Mouse (Mus musculus) lung, embryonic 16.5 days (tissue): ENCODE measurements around the gene Ranbp17. TPM values are rescaled to one million over a fixed set of nuclear protein-coding genes. Genes with fewer than 3 reads are reported as not detected.

Experiments used
- ATAC-seq: fragments of 200-750 bp; cut with Nextera tagmentation; 2 replicates; pipeline ENCODE4 v1.8.0; 2017; ENCODE audit warnings: low read depth, mild to moderate bottlenecking, moderate library complexity
- H3K27ac ChIP-seq: fragments of 300-500 bp; sonication (generic); 2 replicates; pipeline ENCODE4 v1.5.1; 2014; ENCODE audit warnings: mild to moderate bottlenecking, control low read depth, low read length
- H3K27me3 ChIP-seq: fragments of 300-500 bp; sonication (generic); 2 replicates; pipeline ENCODE4 v1.6.1; 2014; ENCODE audit warnings: low read depth, low read length, mixed read lengths; ENCODE audit not compliant: control insufficient read depth, insufficient read depth
- H3K36me3 ChIP-seq: fragments of 300-500 bp; sonication (generic); 2 replicates; pipeline ENCODE4 v1.6.1; 2014; ENCODE audit warnings: low read length; ENCODE audit not compliant: control insufficient read depth, insufficient read depth
- H3K4me1 ChIP-seq: fragments of 300-500 bp; sonication (generic); replicated peaks from 2 replicates; pipeline ENCODE4 v1.6.1; 2014; ENCODE audit warnings: low read length, mixed read lengths; ENCODE audit not compliant: control insufficient read depth, insufficient read depth
- H3K4me2 ChIP-seq: fragments of 300-500 bp; sonication (generic); 2 replicates; pipeline ENCODE4 v1.6.1; 2014; ENCODE audit warnings: low read depth, low read length, control low read depth
- H3K4me3 ChIP-seq: fragments of 300-500 bp; sonication (generic); 2 replicates; pipeline ENCODE4 v1.5.1; 2014; ENCODE audit warnings: mild to moderate bottlenecking, low read length, control low read depth
- H3K9ac ChIP-seq: fragments of 300-500 bp; sonication (generic); 2 replicates; pipeline ENCODE4 v1.6.1; 2014; ENCODE audit warnings: low read length, control low read depth
- H3K9me3 ChIP-seq: fragments of 300-500 bp; sonication (generic); 2 replicates; pipeline ENCODE4 v1.6.1; 2016; ENCODE audit warnings: low read length; ENCODE audit not compliant: control insufficient read depth
- WGBS: fragments of 180-500 bp; shearing (Covaris S2); extraction: QIAGEN DNeasy Blood & Tissue Kit; methylation state at CpG from one replicate; pipeline ENCODE4 v1.1.7; 2014; 5-methylcytosine and 5-hydroxymethylcytosine counted together
- polyA plus RNA-seq: library from polyadenylated mRNA; unstranded; fragments of >200 nt; fragmentation: Nextera tagmentation; extraction: Ambion mirVana; gene quantifications from 2 replicates; pipeline ENCODE4 v1.2.1, GENCODE M21; 2015

Gene Ranbp17
- polyA plus RNA-seq, 1 experiment from 2014 or later = 4.0 TPM

DNA sequence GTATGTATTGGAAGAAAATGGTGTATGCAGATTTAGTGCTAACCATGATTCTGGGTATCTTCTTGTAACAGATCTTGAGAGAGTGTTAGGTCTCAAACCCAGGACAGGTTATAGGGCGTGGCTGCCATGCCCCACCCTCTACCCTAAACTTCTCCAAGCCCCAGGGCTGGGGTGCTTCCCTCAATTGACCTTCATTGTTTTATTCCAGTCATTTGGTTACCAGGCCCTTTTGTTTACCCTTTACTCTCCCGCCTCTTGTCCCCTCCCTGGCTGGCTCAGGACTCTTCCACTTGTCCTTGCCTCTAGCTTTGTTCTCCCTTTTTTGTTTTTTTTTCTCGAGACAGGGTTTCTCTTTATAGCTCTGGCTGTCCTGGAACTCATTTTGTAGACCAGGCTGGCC is 20.0 kb upstream of the Ranbp17 start:
- Histone ChIP-seq H3K27ac (no peak overlapping the region), H3K27me3 (no peaks in the 10 kb centered on the region), H3K9ac (no peak overlapping the region), H3K36me3 (no peaks in the 10 kb centered on the region), H3K9me3 (no peaks in the 10 kb centered on the region), H3K4me2 (no peak overlapping the region), H3K4me1 (no peaks in the 10 kb centered on the region), H3K4me3 (no peak overlapping the region)
- no peak for ATAC-seq
- 54% methylated on average over 3 of the region's 3 CpGs for WGBS

DNA sequence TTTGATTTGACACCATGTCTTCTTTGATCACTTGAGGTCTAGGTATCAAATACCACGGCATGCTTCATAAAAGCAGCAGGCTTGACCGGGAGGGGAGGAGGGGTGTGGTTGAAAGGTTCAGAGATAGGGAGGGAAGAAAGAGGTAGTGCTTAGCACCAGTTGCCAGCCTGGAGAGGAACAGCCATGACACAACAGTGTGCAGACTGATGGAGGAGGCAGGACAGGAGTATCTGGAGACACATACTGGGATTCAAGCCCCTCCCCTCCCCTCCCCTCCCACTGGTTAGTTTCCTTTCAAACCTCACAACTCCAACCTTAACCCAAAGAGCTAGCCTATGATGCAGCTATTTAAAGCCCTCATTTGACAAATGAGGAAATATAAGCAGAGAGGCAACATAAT is 16.0 kb upstream of the Ranbp17 start:
- no peaks in the 10 kb centered on the region for H3K27me3 ChIP-seq
- no peaks in the 10 kb centered on the region for H3K4me1 ChIP-seq
- ATAC-seq = no peak
- H3K9me3 ChIP-seq = no peaks in the 10 kb centered on the region
- H3K9ac ChIP-seq = no peak overlapping the region
- WGBS = 11% methylated on average over 2 of the region's 2 CpGs
- no peaks in the 10 kb centered on the region for H3K36me3 ChIP-seq
- no peak overlapping the region for H3K4me3 ChIP-seq
- H3K4me2 ChIP-seq = no peak overlapping the region
- H3K27ac ChIP-seq = no peak overlapping the region

DNA sequence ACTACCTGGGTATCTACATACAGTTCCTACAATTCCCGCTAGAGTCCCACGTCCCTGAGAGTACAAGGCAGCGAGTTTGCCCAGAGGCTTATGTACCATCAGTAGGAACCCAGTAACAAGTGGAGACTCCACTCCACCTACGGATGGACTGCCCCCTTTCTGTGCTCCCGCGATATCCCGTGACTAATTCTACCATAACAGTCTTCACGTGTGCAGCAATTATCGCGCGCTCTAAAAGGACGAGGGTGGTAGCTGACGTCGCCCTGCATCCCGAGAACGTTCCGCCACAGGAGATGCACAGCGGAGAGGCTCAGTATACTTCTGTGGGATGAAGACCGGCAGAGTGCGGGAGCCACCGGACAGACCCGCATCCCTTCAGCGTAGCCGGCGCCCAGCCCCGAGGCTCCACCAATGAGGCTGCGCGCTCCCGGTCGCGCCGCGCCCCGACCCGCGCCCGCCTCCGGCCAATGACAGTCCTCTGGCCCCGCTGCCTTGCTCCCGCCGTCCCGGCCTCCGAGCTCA is 631 bp downstream of the Ranbp17 start:
- H3K27ac ChIP-seq = peak overlapping the region; percentile 48; the same call in 1 of the 2 replicates
- H3K9ac ChIP-seq = peak overlapping the region; percentile 84
- H3K36me3 ChIP-seq = no peaks in the 10 kb centered on the region
- peak overlapping the region; percentile 88 for H3K4me2 ChIP-seq
- H3K9me3 ChIP-seq = no peaks in the 10 kb centered on the region
- under 1% methylated on average over 41 of the region's 43 CpGs for WGBS
- H3K27me3 ChIP-seq = no peaks in the 10 kb centered on the region
- H3K4me3 ChIP-seq = peak overlapping the region; percentile 85
- 0 out of 2 replicates have a peak, but pooled peaks cover 3% of the 10 kb centered on the region for H3K4me1 ChIP-seq
- peak; percentile 93 for ATAC-seq

DNA sequence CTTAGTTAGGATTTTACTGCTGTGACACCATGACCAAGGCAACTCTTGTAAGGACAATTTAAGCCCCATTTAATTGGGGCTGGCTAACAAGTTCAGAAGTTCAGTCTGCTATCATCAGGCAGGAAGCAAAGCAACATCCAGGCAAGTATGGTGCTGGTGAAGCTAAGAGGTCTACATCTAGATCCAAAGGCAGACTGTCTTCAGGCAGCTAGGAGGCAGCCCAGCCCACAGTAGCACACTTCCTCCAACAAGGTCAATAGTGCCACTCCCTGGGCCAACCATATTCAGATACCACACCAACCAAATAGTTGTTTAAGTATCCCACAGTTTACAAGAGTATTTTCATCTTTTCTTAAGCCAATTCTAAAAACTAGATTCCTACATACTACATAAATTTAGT is 4.1 kb downstream of the Ranbp17 start:
- H3K9me3 ChIP-seq = no peaks in the 10 kb centered on the region
- ATAC-seq = no peak
- no peak overlapping the region for H3K4me2 ChIP-seq
- H3K4me1 ChIP-seq = 0 out of 2 replicates have a peak, but pooled peaks cover 3% of the 10 kb centered on the region
- no peak overlapping the region for H3K4me3 ChIP-seq
- H3K9ac ChIP-seq = no peak overlapping the region
- H3K27me3 ChIP-seq = no peaks in the 10 kb centered on the region
- H3K36me3 ChIP-seq = no peaks in the 10 kb centered on the region
- no peak overlapping the region for H3K27ac ChIP-seq

DNA sequence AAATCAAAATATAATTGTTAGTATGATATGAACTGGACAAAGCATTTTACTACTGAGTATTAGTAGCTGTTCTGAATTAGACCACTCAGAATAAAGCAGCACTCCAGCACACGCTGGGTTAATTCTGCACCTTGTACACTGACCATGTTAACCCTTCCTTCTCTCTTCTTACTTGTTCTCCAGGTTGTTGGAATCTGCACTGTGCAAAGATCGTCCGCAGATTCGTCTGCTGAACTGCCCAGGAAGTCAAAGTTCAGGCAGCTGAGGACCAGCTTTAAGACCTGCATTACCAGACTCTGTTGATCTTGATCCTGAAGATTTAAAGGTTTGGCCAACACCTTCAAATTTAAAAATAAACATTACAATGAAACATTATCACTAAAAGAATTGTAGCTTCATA is 27.8 kb downstream of the Ranbp17 start:
- 58% methylated on average over 4 of the region's 4 CpGs for WGBS
- ATAC-seq = no peak
- no peak overlapping the region for H3K4me2 ChIP-seq

DNA sequence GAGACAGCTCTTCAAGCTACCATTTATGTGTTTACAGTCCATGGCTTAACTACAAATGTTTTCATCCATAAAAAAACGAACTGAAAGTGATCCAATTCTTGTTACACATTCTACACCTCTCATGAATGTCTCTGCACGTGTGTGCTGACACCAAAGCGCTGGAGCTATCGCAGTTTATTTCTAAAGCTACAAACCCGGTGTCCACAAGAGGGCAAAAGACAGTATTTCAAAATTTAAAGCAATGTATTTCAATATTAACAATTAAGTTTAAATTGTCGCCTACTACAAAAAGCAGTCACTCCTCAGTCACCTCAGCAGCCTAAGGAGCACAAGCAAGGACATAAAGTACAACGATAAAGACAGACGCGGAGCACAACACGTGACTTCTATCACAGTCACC is 33.1 kb downstream of the Ranbp17 start:
- H3K9ac ChIP-seq = no peak overlapping the region
- H3K4me1 ChIP-seq = no peaks in the 10 kb centered on the region
- H3K9me3 ChIP-seq = no peaks in the 10 kb centered on the region
- no peak overlapping the region for H3K4me2 ChIP-seq
- H3K4me3 ChIP-seq = no peak overlapping the region
- no peaks in the 10 kb centered on the region for H3K36me3 ChIP-seq
- no peaks in the 10 kb centered on the region for H3K27me3 ChIP-seq
- WGBS = 70% methylated on average over 10 of the region's 10 CpGs
- H3K27ac ChIP-seq = no peak overlapping the region
- ATAC-seq = no peak

More for the DNA sequence above, 27.8 kb downstream of the Ranbp17 start:
- Histone ChIP-seq H3K36me3 (no peaks in the 10 kb centered on the region), H3K4me3 (no peak overlapping the region), H3K9ac (no peak overlapping the region), H3K27ac (no peak overlapping the region), H3K27me3 (no peaks in the 10 kb centered on the region), H3K4me1 (no peaks in the 10 kb centered on the region), H3K9me3 (no peaks in the 10 kb centered on the region)

DNA sequence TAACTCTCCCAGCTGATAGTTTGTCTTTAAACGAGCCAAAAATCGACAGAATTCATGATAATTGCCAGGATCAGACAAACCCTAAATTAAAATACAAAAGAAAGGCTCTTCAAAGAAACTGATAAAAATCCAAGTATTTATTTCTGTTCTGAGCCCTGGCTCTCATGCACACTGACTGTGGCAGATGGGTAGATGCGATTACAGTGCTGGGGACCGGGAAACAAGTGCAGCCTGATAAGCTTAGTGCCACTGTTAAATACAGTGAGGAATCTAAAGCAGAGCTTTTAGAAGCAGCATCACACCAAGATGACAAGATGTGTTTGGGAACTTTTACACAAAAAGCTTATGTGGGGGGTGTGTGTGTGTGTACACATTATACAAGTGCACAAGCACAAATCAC is 34.3 kb downstream of the Ranbp17 start:
- Histone ChIP-seq H3K27ac (no peak overlapping the region), H3K4me2 (no peak overlapping the region), H3K36me3 (no peaks in the 10 kb centered on the region), H3K9me3 (no peaks in the 10 kb centered on the region), H3K4me3 (no peak overlapping the region), H3K27me3 (no peaks in the 10 kb centered on the region), H3K4me1 (no peaks in the 10 kb centered on the region), H3K9ac (no peak overlapping the region)
- WGBS = 76% methylated on average over 4 of the region's 4 CpGs
- no peak for ATAC-seq

DNA sequence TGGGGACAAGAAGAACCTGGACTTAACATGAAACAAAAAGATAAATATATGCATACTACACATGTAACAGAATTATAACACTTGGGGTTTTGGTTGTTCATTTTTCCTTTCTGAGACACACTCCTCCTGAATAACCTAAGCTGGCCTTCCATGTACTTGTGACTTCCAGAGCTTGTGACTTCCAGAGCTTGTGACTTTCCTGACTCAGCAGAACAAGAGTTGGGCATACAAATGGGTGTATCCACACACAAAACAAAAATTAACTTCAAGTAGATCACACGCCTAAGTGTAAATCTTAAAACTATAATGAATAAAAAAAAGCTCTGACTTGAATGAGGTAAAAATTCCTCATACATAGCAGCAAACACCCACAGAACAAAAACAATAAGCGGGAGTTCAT is 36.9 kb downstream of the Ranbp17 start:
- no peak for ATAC-seq
- WGBS = 94% methylated on average over 2 of the region's 2 CpGs
- no peak overlapping the region for H3K4me2 ChIP-seq
- no peak overlapping the region for H3K9ac ChIP-seq
- no peaks in the 10 kb centered on the region for H3K27me3 ChIP-seq
- H3K4me3 ChIP-seq = no peak overlapping the region
- H3K27ac ChIP-seq = no peak overlapping the region
- no peaks in the 10 kb centered on the region for H3K36me3 ChIP-seq
- no peaks in the 10 kb centered on the region for H3K4me1 ChIP-seq
- no peaks in the 10 kb centered on the region for H3K9me3 ChIP-seq

DNA sequence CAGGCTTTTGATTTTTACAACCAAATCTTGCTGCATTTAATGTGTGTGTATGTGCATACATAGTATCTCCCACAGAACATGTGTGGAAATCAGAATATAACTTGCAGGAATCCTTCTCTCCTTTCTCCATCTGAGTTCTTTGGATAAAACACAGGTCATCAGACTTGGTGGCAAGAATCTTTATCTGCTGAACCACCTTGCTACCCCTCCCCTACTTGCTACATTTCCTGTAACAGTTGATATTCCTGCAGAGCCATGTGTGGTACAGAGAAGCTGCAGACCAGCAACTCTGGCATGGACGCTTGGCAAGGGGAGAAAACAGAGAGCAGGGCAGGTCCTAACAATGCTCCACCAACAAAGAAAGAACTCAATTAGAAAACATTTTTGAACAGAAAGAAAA is 52.4 kb downstream of the Ranbp17 start:
- H3K4me3 ChIP-seq = no peak overlapping the region
- no peak overlapping the region for H3K27ac ChIP-seq
- H3K4me1 ChIP-seq = no peaks in the 10 kb centered on the region
- H3K4me2 ChIP-seq = no peak overlapping the region
- no peak overlapping the region for H3K9ac ChIP-seq
- 75% methylated on average over 1 of the region's 1 CpGs for WGBS
- no peaks in the 10 kb centered on the region for H3K9me3 ChIP-seq
- no peaks in the 10 kb centered on the region for H3K27me3 ChIP-seq
- no peaks in the 10 kb centered on the region for H3K36me3 ChIP-seq
- no peak for ATAC-seq

DNA sequence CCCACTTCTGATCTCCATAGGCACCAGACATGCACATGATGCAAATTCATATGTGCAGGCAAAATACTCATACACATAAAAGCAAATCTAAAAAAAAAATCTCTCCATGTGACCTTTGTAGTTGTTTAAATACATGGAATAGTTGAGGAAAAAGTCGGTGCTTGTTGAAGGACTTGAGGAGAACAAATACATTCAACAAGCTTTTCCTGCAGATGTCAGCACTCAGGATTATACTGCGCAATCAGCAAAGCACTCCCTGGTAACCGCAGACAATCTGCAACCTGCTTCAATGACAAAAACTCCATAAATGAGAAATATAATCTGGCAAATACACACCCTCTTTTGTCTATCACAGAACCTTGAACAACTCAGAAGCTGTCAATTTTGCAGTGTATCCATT is 59.5 kb downstream of the Ranbp17 start:
- H3K27me3 ChIP-seq = no peaks in the 10 kb centered on the region
- H3K4me3 ChIP-seq = no peak overlapping the region
- H3K36me3 ChIP-seq = no peaks in the 10 kb centered on the region
- no peaks in the 10 kb centered on the region for H3K4me1 ChIP-seq
- H3K9me3 ChIP-seq = no peaks in the 10 kb centered on the region
- H3K9ac ChIP-seq = no peak overlapping the region
- 57% methylated on average over 3 of the region's 3 CpGs for WGBS
- H3K4me2 ChIP-seq = no peak overlapping the region
- H3K27ac ChIP-seq = no peak overlapping the region
- no peak for ATAC-seq
